Mouse (Mus musculus): ENCODE data around the gene Dpp9. TPM values are rescaled to one million over a fixed set of nuclear protein-coding genes. Genes with fewer than 3 reads are reported as not detected.

Dpp9 gene
- polyA plus RNA-seq (2014; fragmentation: Nextera tagmentation; extraction: Ambion mirVana), result 21.4 and 23.2 TPM in 2 replicates

GRCm38 (mm10) chr17:56218377-56219191, at the start of gene Dpp9:
Dpp9 (minus strand) TSS chr17:56218905.
- Histone ChIP-seq H3K27me3 (ENCODE audit: control insufficient read depth, insufficient read depth, low read length) (no peaks in the 10 kb centered on the region), H3K36me3 (ENCODE audit: control insufficient read depth, insufficient read depth, low read length) (peaks cover 2% of the 10 kb centered on the region; the same call in 1 of the 2 replicates), H3K4me1 (ENCODE audit: control insufficient read depth, insufficient read depth, low read length) (peaks cover 14% of the 10 kb centered on the region), H3K4me3 (ENCODE audit: low read depth, low read length) (peak within 1 kb of the TSS; percentile 90), H3K4me2 (peak within 1 kb of the TSS; percentile 87), H3K9me3 (replicated peaks; ENCODE audit: control insufficient read depth, low read length) (no peaks in the 10 kb centered on the region), H3K9ac (ENCODE audit: low read depth, low read length) (peak within 1 kb of the TSS; percentile 94), H3K27ac (ENCODE audit: low read depth, low read length) (peak within 1 kb of the TSS; percentile 46; the same call in 1 of the 2 replicates)
- WGBS (ENCODE audit: insufficient replicate concordance), result under 1% methylated on average over 45 of the region's 78 CpGs
- peak; percentile 98 for ATAC-seq (replicated peaks; ENCODE audit: insufficient number of reproducible peaks, low FRiP score, low TSS enrichment)

- Histone ChIP-seq H3K4me3 (ENCODE audit: low read depth, low read length) (no peak overlapping the region), H3K4me2 (no peak overlapping the region), H3K9me3 (replicated peaks; ENCODE audit: control insufficient read depth, low read length) (no peaks in the 10 kb centered on the region), H3K4me1 (ENCODE audit: control insufficient read depth, insufficient read depth, low read length) (peaks cover 15% of the 10 kb centered on the region), H3K27me3 (ENCODE audit: control insufficient read depth, insufficient read depth, low read length) (no peaks in the 10 kb centered on the region), H3K27ac (ENCODE audit: low read depth, low read length) (no peak overlapping the region), H3K9ac (ENCODE audit: low read depth, low read length) (no peak overlapping the region), H3K36me3 (ENCODE audit: control insufficient read depth, insufficient read depth, low read length) (peaks cover 6% of the 10 kb centered on the region; the same call in 1 of the 2 replicates)
- WGBS (ENCODE audit: insufficient replicate concordance), result 44% methylated on average over 3 of the region's 3 CpGs
- ATAC-seq (replicated peaks; ENCODE audit: insufficient number of reproducible peaks, low FRiP score, low TSS enrichment), result no peak
Measured at GRCm38 (mm10) chr17:56266271-56266670, 47.6 kb upstream of the Dpp9 start.

GRCm38 (mm10) chr17:56265869-56266268, 47.2 kb upstream of the Dpp9 start:
- ATAC-seq (replicated peaks; ENCODE audit: insufficient number of reproducible peaks, low FRiP score, low TSS enrichment), result no peak
- Histone ChIP-seq H3K9me3 (replicated peaks; ENCODE audit: control insufficient read depth, low read length) (no peaks in the 10 kb centered on the region), H3K4me3 (ENCODE audit: low read depth, low read length) (no peak overlapping the region), H3K4me2 (no peak overlapping the region), H3K4me1 (ENCODE audit: control insufficient read depth, insufficient read depth, low read length) (peaks cover 18% of the 10 kb centered on the region), H3K27me3 (ENCODE audit: control insufficient read depth, insufficient read depth, low read length) (no peaks in the 10 kb centered on the region), H3K9ac (ENCODE audit: low read depth, low read length) (no peak overlapping the region), H3K36me3 (ENCODE audit: control insufficient read depth, insufficient read depth, low read length) (peaks cover 2% of the 10 kb centered on the region; the same call in 1 of the 2 replicates), H3K27ac (ENCODE audit: low read depth, low read length) (no peak overlapping the region)
- 92% methylated on average over 3 of the region's 3 CpGs for WGBS (ENCODE audit: insufficient replicate concordance)

GRCm38 (mm10) chr17:56265011-56265410, 46.3 kb upstream of the Dpp9 start:
- Histone ChIP-seq H3K4me1 (ENCODE audit: control insufficient read depth, insufficient read depth, low read length) (peaks cover 20% of the 10 kb centered on the region), H3K9me3 (replicated peaks; ENCODE audit: control insufficient read depth, low read length) (no peaks in the 10 kb centered on the region), H3K27me3 (ENCODE audit: control insufficient read depth, insufficient read depth, low read length) (no peaks in the 10 kb centered on the region), H3K27ac (ENCODE audit: low read depth, low read length) (no peak overlapping the region), H3K36me3 (ENCODE audit: control insufficient read depth, insufficient read depth, low read length) (peaks cover under 1% of the 10 kb centered on the region), H3K4me3 (ENCODE audit: low read depth, low read length) (no peak overlapping the region), H3K4me2 (no peak overlapping the region), H3K9ac (ENCODE audit: low read depth, low read length) (no peak overlapping the region)
- WGBS (ENCODE audit: insufficient replicate concordance), result 87% methylated on average over 4 of the region's 4 CpGs
- ATAC-seq (replicated peaks; ENCODE audit: insufficient number of reproducible peaks, low FRiP score, low TSS enrichment), result no peak

DNA sequence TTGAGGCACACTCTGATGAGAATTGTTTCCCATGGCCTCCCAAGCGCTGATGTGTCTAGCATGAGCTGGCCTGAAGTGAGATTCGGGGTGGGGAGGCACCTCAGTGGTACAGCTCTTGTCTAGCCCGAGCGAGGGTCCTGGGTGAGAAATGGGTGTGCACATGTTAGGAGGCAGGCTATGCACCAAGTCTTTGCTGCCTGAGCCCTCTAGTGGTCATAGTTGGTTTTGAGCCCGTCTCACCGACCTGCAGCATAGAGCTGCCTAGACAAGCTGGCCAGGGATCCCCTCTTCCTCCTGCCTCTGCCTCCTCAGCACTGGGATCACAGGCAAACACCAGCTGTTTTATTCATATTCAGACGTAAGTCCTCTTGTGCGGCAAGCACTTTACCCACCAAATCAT, 45.3 kb upstream of the Dpp9 start:
- peaks cover 23% of the 10 kb centered on the region for H3K4me1 ChIP-seq (ENCODE audit: control insufficient read depth, insufficient read depth, low read length)
- WGBS (ENCODE audit: insufficient replicate concordance), result 23% methylated on average over 8 of the region's 8 CpGs
- H3K27me3 ChIP-seq (ENCODE audit: control insufficient read depth, insufficient read depth, low read length), result no peaks in the 10 kb centered on the region
- ATAC-seq (replicated peaks; ENCODE audit: insufficient number of reproducible peaks, low FRiP score, low TSS enrichment), result peak; percentile 50; the same call in 1 of the 2 replicates
- no peaks in the 10 kb centered on the region for H3K9me3 ChIP-seq (replicated peaks; ENCODE audit: control insufficient read depth, low read length)
- H3K36me3 ChIP-seq (ENCODE audit: control insufficient read depth, insufficient read depth, low read length), result peaks cover 6% of the 10 kb centered on the region
- no peak overlapping the region for H3K27ac ChIP-seq (ENCODE audit: low read depth, low read length)
- H3K4me2 ChIP-seq, result no peak overlapping the region
- no peak overlapping the region for H3K9ac ChIP-seq (ENCODE audit: low read depth, low read length)
- no peak overlapping the region for H3K4me3 ChIP-seq (ENCODE audit: low read depth, low read length)

DNA sequence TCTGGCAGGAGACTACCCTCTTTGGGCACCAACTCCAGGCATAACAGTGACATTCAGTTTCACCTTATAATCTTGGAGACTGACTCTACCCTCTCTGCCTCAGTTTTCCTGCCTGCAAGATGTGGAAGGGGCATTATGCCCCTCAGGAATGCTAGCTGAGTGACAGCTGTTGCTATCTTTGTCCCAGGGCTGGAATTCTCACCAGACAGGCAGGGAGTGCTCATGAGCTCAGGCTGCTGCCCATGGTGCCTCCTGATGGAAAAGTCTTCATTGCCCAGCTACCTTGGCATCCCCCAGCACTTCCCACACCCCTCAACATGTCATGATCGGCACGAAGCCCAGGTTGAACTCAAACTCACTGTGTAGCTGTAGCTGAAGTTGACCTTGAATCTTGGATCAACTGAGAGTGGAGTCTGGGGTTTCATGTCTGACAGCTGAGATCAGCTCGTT, 44.0 kb upstream of the Dpp9 start:
- Histone ChIP-seq H3K9ac (ENCODE audit: low read depth, low read length) (peak overlapping the region; percentile 19; the same call in 1 of the 2 replicates), H3K4me1 (ENCODE audit: control insufficient read depth, insufficient read depth, low read length) (peaks cover 33% of the 10 kb centered on the region), H3K4me3 (ENCODE audit: low read depth, low read length) (no peak overlapping the region), H3K36me3 (ENCODE audit: control insufficient read depth, insufficient read depth, low read length) (peaks cover 11% of the 10 kb centered on the region), H3K27me3 (ENCODE audit: control insufficient read depth, insufficient read depth, low read length) (no peaks in the 10 kb centered on the region), H3K27ac (ENCODE audit: low read depth, low read length) (peak overlapping the region; percentile 63), H3K9me3 (replicated peaks; ENCODE audit: control insufficient read depth, low read length) (no peaks in the 10 kb centered on the region), H3K4me2 (peak overlapping the region; percentile 14; the same call in 1 of the 2 replicates)
- WGBS (ENCODE audit: insufficient replicate concordance), result 74% methylated on average over 3 of the region's 3 CpGs
- no peak for ATAC-seq (replicated peaks; ENCODE audit: insufficient number of reproducible peaks, low FRiP score, low TSS enrichment)

GRCm38 (mm10) chr17:56261166-56261565, 42.5 kb upstream of the Dpp9 start:
- H3K4me1 ChIP-seq (ENCODE audit: control insufficient read depth, insufficient read depth, low read length), result peaks cover 37% of the 10 kb centered on the region
- H3K36me3 ChIP-seq (ENCODE audit: control insufficient read depth, insufficient read depth, low read length), result peaks cover 11% of the 10 kb centered on the region
- no peaks in the 10 kb centered on the region for H3K27me3 ChIP-seq (ENCODE audit: control insufficient read depth, insufficient read depth, low read length)
- ATAC-seq (replicated peaks; ENCODE audit: insufficient number of reproducible peaks, low FRiP score, low TSS enrichment), result no peak
- no peak overlapping the region for H3K27ac ChIP-seq (ENCODE audit: low read depth, low read length)
- no peak overlapping the region for H3K4me3 ChIP-seq (ENCODE audit: low read depth, low read length)
- 75% methylated on average over 3 of the region's 3 CpGs for WGBS (ENCODE audit: insufficient replicate concordance)
- H3K9me3 ChIP-seq (replicated peaks; ENCODE audit: control insufficient read depth, low read length), result no peaks in the 10 kb centered on the region
- H3K9ac ChIP-seq (ENCODE audit: low read depth, low read length), result no peak overlapping the region
- H3K4me2 ChIP-seq, result no peak overlapping the region

DNA sequence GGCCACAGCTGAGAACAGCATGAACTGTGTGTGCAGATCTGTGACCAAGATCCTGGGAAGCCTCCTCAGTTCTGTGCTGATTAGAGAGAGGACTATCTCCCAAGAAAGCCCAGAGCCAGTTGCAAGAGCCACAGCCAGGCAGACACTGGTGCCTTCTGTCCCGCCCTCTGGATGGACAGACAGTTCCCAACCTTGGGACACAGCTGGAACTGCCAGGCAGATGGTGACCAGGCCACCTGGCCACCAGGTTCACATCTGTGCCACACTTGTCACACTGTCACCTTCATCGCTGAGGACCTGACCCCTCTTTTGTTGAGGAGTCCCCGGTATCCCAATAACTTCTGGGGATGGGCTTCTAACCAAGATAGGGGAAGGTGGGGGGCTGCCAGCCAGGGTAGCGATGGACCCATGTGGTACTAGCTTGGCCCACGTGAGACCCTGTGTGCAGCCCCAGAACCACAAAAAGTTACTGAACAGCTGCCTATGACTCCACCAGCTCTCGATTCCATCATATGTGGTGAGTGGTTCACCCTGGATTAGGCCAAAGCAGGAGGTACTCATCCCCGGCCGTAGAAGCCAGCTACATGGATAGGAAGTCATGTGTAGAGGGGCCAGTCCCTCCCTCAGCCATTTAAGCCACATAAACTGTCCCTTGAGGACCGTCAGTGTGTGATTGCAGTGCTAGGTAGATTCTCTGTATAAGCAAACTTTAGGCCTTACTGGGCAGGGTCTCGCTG, 40.8 kb upstream of the Dpp9 start:
- H3K4me3 ChIP-seq (ENCODE audit: low read depth, low read length), result no peak overlapping the region
- H3K4me2 ChIP-seq, result peak overlapping the region; percentile 27; the same call in 1 of the 2 replicates
- H3K27ac ChIP-seq (ENCODE audit: low read depth, low read length), result no peak overlapping the region
- H3K27me3 ChIP-seq (ENCODE audit: control insufficient read depth, insufficient read depth, low read length), result no peaks in the 10 kb centered on the region
- H3K4me1 ChIP-seq (ENCODE audit: control insufficient read depth, insufficient read depth, low read length), result peaks cover 37% of the 10 kb centered on the region
- H3K9ac ChIP-seq (ENCODE audit: low read depth, low read length), result peak overlapping the region; percentile 49; the same call in 1 of the 2 replicates
- no peak for ATAC-seq (replicated peaks; ENCODE audit: insufficient number of reproducible peaks, low FRiP score, low TSS enrichment)
- WGBS (ENCODE audit: insufficient replicate concordance), result 86% methylated on average over 10 of the region's 10 CpGs
- peaks cover 11% of the 10 kb centered on the region for H3K36me3 ChIP-seq (ENCODE audit: control insufficient read depth, insufficient read depth, low read length)
- H3K9me3 ChIP-seq (replicated peaks; ENCODE audit: control insufficient read depth, low read length), result no peaks in the 10 kb centered on the region
